Mouse (Mus musculus) heart, adult 18-20 months (tissue): ENCODE measurements around the gene Dusp6. TPM values are rescaled to one million over a fixed set of nuclear protein-coding genes. Genes with fewer than 3 reads are reported as not detected.

ENCODE experiments used
- DNase-seq, 2 experiments: peaks; one replicate each; pipeline ENCODE4 v3.0.0; 2021 to 2022; ENCODE audit warnings: mixed read lengths in 1 of 2
- total RNA-seq, 2 experiments: library from RNA; stranded (reverse); gene quantifications; 2 replicates each; pipeline ENCODE4 v1.2.3; 2021

Gene Dusp6
- total RNA-seq, 2 experiments from 2014 or later, result 14.0 to 16.0 TPM

GRCm38 (mm10) chr10:99271016-99271415 lies 8.0 kb downstream of the Dusp6 start:
- no peak for DNase-seq

GRCm38 (mm10) chr10:99273006-99273405 lies 10.0 kb downstream of the Dusp6 start:
- DNase-seq, result no peak

- DNase-seq, result no peak
Measured at GRCm38 (mm10) chr10:99274640-99275039, 11.6 kb downstream of the Dusp6 start.

- no peak for DNase-seq
Measured at GRCm38 (mm10) chr10:99279067-99279880, 16.2 kb downstream of the Dusp6 start.

GRCm38 (mm10) chr10:99283981-99284385 lies 21.0 kb downstream of the Dusp6 start:
- DNase-seq, result no peak

GRCm38 (mm10) chr10:99284918-99285317 lies 21.9 kb downstream of the Dusp6 start:
- no peak for DNase-seq

GRCm38 (mm10) chr10:99285759-99286158 lies 22.7 kb downstream of the Dusp6 start:
- peak in 1 of 2 experiments; percentile 26 for DNase-seq

- DNase-seq, result peak in 1 of 2 experiments; percentile 43
Measured at GRCm38 (mm10) chr10:99286213-99286612, 23.2 kb downstream of the Dusp6 start.

- DNase-seq, result peak; percentile 46 to 50
Measured at GRCm38 (mm10) chr10:99286787-99287186, 23.8 kb downstream of the Dusp6 start.

GRCm38 (mm10) chr10:99287206-99287605 lies 24.2 kb downstream of the Dusp6 start:
- no peak for DNase-seq

- no peak for DNase-seq
Measured at GRCm38 (mm10) chr10:99289176-99289575, 26.1 kb downstream of the Dusp6 start.

- no peak for DNase-seq
Measured at GRCm38 (mm10) chr10:99293111-99293640, 30.1 kb downstream of the Dusp6 start.

GRCm38 (mm10) chr10:99297721-99298120 lies 34.7 kb downstream of the Dusp6 start:
- no peak for DNase-seq

GRCm38 (mm10) chr10:99298328-99299295 lies 35.6 kb downstream of the Dusp6 start:
- peak in 1 of 2 experiments; percentile 42 for DNase-seq

GRCm38 (mm10) chr10:99299303-99299702 lies 36.3 kb downstream of the Dusp6 start:
- no peak for DNase-seq

GRCm38 (mm10) chr10:99302051-99302450 lies 39.0 kb downstream of the Dusp6 start:
- peak in 1 of 2 experiments; percentile 29 for DNase-seq

- DNase-seq, result no peak
Measured at GRCm38 (mm10) chr10:99308837-99309236, 45.8 kb downstream of the Dusp6 start.

GRCm38 (mm10) chr10:99309617-99310016 lies 46.6 kb downstream of the Dusp6 start:
- no peak for DNase-seq

GRCm38 (mm10) chr10:99310204-99310603 lies 47.2 kb downstream of the Dusp6 start:
- DNase-seq, result no peak

GRCm38 (mm10) chr10:99311956-99312355 lies 48.9 kb downstream of the Dusp6 start:
- no peak for DNase-seq

GRCm38 (mm10) chr10:99314366-99314765 lies 51.3 kb downstream of the Dusp6 start:
- DNase-seq, result no peak

- DNase-seq, result no peak
Measured at GRCm38 (mm10) chr10:99317057-99317456, 54.0 kb downstream of the Dusp6 start.
